Mouse (Mus musculus) lung, embryonic 14.5 days (tissue): Measurements from ENCODE around the gene Atm. TPM values are rescaled to one million over a fixed set of nuclear protein-coding genes. Genes with fewer than 3 reads are reported as not detected.

Experiments
- ATAC-seq: fragments of 200-750 bp; cut with Nextera tagmentation; 2 replicates; pipeline ENCODE4 v1.8.0; 2017; ENCODE audit warnings: mild to moderate bottlenecking, moderate TSS enrichment, moderate library complexity; ENCODE audit not compliant: insufficient read depth
- DNase-seq: peaks from one replicate; pipeline ENCODE4 v3.0.0-alpha.2; 2015
- H3K27ac ChIP-seq: fragments of 300-500 bp; sonication (generic); 2 replicates; pipeline ENCODE4 v1.5.1; 2014; ENCODE audit warnings: low read depth, mild to moderate bottlenecking, moderate library complexity
- H3K27me3 ChIP-seq: fragments of 300-500 bp; sonication (generic); 2 replicates; pipeline ENCODE4 v1.6.1; 2014; ENCODE audit warnings: low read length, control low read depth; ENCODE audit not compliant: insufficient read depth
- H3K36me3 ChIP-seq: fragments of 300-500 bp; sonication (generic); 2 replicates; pipeline ENCODE4 v1.6.1; 2014; ENCODE audit warnings: control low read depth; ENCODE audit not compliant: insufficient read depth
- H3K4me1 ChIP-seq: fragments of 300-500 bp; sonication (generic); 2 replicates; pipeline ENCODE4 v1.6.1; 2014; ENCODE audit warnings: antibody characterized with exemption, control low read depth; ENCODE audit not compliant: insufficient read depth
- H3K4me2 ChIP-seq: fragments of 300-500 bp; sonication (generic); 2 replicates; pipeline ENCODE4 v1.6.1; 2014; ENCODE audit warnings: mild to moderate bottlenecking
- H3K4me3 ChIP-seq: fragments of 300-500 bp; sonication (generic); 2 replicates; pipeline ENCODE4 v1.5.1; 2014; ENCODE audit warnings: low read depth, low read length
- H3K9ac ChIP-seq: fragments of 300-500 bp; sonication (generic); 2 replicates; pipeline ENCODE4 v1.6.1; 2014
- H3K9me3 ChIP-seq: fragments of 300-500 bp; sonication (generic); 2 replicates; pipeline ENCODE4 v1.6.1; 2016; ENCODE audit warnings: low read depth, low read length, control low read depth
- CTCF ChIP-seq: IDR thresholded peaks from 2 replicates; pipeline ENCODE4 v1.5.1; 2016; ENCODE audit warnings: antibody characterized with exemption, low read depth
- WGBS: fragments of 180-500 bp; shearing (Covaris S2); extraction: QIAGEN DNeasy Blood & Tissue Kit; methylation state at CpG from one replicate; pipeline ENCODE4 v1.1.7; 2014; 5-methylcytosine and 5-hydroxymethylcytosine counted together
- polyA plus RNA-seq: library from polyadenylated mRNA; unstranded; fragments of >200 nt; fragmentation: Nextera tagmentation; extraction: Ambion mirVana; gene quantifications from 2 replicates; pipeline ENCODE4 v1.2.1, GENCODE M21; 2014

The Atm gene
- polyA plus RNA-seq, 1 experiment from 2014 or later: 16.2 TPM

GRCm38 (mm10) chr9:53408548-53408947 is 128.0 kb downstream of the Atm start:
- DNase-seq: peak; percentile 6
- no peak for TF ChIP-seq CTCF
- no peaks in the 10 kb centered on the region for H3K27me3 ChIP-seq
- no peaks in the 10 kb centered on the region for H3K36me3 ChIP-seq
- no peak overlapping the region for H3K27ac ChIP-seq
- H3K9me3 ChIP-seq: no peaks in the 10 kb centered on the region
- H3K4me3 ChIP-seq: no peak overlapping the region
- no peak overlapping the region for H3K4me2 ChIP-seq
- ATAC-seq: peak; percentile 51; the same call in 1 of the 2 replicates
- H3K9ac ChIP-seq: no peak overlapping the region
- peaks cover 5% of the 10 kb centered on the region; the same call in 1 of the 2 replicates for H3K4me1 ChIP-seq
- WGBS: 46% methylated on average over 4 of the region's 4 CpGs

GRCm38 (mm10) chr9:53404753-53405722 is 131.5 kb downstream of the Atm start:
- no peak for TF ChIP-seq CTCF
- Histone ChIP-seq H3K27me3 (no peaks in the 10 kb centered on the region), H3K4me3 (peak overlapping the region; percentile 33), H3K4me1 (peaks cover 14% of the 10 kb centered on the region), H3K9me3 (no peaks in the 10 kb centered on the region), H3K27ac (peak overlapping the region; percentile 76), H3K9ac (peak overlapping the region; percentile 32), H3K4me2 (peak overlapping the region; percentile 61), H3K36me3 (peaks cover 1% of the 10 kb centered on the region)
- WGBS: 24% methylated on average over 21 of the region's 21 CpGs
- ATAC-seq: peak; percentile 84
- DNase-seq: peak; percentile 93

GRCm38 (mm10) chr9:53404050-53404752 is 132.3 kb downstream of the Atm start:
- no peaks in the 10 kb centered on the region for H3K27me3 ChIP-seq
- no peak for ATAC-seq
- H3K27ac ChIP-seq: no peak overlapping the region
- no peak overlapping the region for H3K9ac ChIP-seq
- no peak for DNase-seq
- no peaks in the 10 kb centered on the region for H3K9me3 ChIP-seq
- TF ChIP-seq CTCF: no peak
- H3K36me3 ChIP-seq: peaks cover 8% of the 10 kb centered on the region
- peaks cover 14% of the 10 kb centered on the region for H3K4me1 ChIP-seq
- WGBS: 78% methylated on average over 6 of the region's 6 CpGs
- H3K4me2 ChIP-seq: peak overlapping the region; percentile 61; the same call in 1 of the 2 replicates
- no peak overlapping the region for H3K4me3 ChIP-seq

DNA sequence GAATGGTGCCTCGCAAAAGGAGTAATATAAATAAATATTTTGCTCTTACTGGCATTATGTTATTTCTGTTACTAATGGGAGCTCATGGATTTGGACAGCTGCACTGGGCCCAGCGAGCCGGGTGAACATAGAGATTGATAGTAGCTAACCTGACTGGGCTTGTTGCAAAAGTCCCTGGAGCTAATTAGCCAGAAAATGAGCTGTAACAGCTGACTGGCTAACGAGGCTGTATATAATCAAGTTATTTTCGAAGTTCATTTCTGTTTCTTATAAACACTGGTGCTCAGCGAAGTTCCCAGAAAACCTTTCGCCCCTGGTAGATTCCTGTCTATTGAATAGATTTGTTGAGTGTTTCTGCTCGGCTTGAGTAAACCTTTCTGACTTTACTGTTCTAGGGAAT is 133.5 kb downstream of the Atm start:
- Histone ChIP-seq H3K9me3 (no peaks in the 10 kb centered on the region), H3K36me3 (peaks cover 12% of the 10 kb centered on the region), H3K4me3 (no peak overlapping the region), H3K4me1 (peaks cover 14% of the 10 kb centered on the region), H3K4me2 (peak overlapping the region; percentile 52), H3K27ac (peak overlapping the region; percentile 78; the same call in 1 of the 2 replicates), H3K27me3 (no peaks in the 10 kb centered on the region), H3K9ac (no peak overlapping the region)
- no peak for TF ChIP-seq CTCF
- no peak for ATAC-seq
- WGBS: 71% methylated on average over 8 of the region's 8 CpGs
- no peak for DNase-seq

- TF ChIP-seq CTCF: no peak
- H3K9ac ChIP-seq: peak within 1 kb of the TSS; percentile 34
- H3K27me3 ChIP-seq: no peaks in the 10 kb centered on the region
- peak within 1 kb of the TSS; percentile 78 for H3K27ac ChIP-seq
- ATAC-seq: peak; percentile 39; the same call in 1 of the 2 replicates
- peaks cover 16% of the 10 kb centered on the region for H3K36me3 ChIP-seq
- peak; percentile 85 for DNase-seq
- H3K4me1 ChIP-seq: peaks cover 14% of the 10 kb centered on the region
- no peaks in the 10 kb centered on the region for H3K9me3 ChIP-seq
- peak within 1 kb of the TSS; percentile 52 for H3K4me2 ChIP-seq
- WGBS: 16% methylated on average over 11 of the region's 11 CpGs
- no peak within 1 kb of the TSS for H3K4me3 ChIP-seq
Measured at GRCm38 (mm10) chr9:53402291-53402711, 134.2 kb downstream of the Atm start, which contains the start of gene 4930550C14Rik. Gene 4930550C14Rik (plus strand): TSS chr9:53402325.

GRCm38 (mm10) chr9:53401146-53401545 is 135.4 kb downstream of the Atm start:
- ATAC-seq: no peak
- H3K9ac ChIP-seq: no peak overlapping the region
- no peak for DNase-seq
- WGBS: 81% methylated on average over 8 of the region's 8 CpGs
- no peak overlapping the region for H3K4me3 ChIP-seq
- no peak for TF ChIP-seq CTCF
- no peak overlapping the region for H3K4me2 ChIP-seq
- no peak overlapping the region for H3K27ac ChIP-seq
- H3K9me3 ChIP-seq: no peaks in the 10 kb centered on the region
- peaks cover 14% of the 10 kb centered on the region for H3K4me1 ChIP-seq
- no peaks in the 10 kb centered on the region for H3K27me3 ChIP-seq
- H3K36me3 ChIP-seq: peaks cover 19% of the 10 kb centered on the region
